Mouse (Mus musculus): ENCODE measurements around the gene Kat7. TPM values are rescaled to one million over a fixed set of nuclear protein-coding genes. Genes with fewer than 3 reads are reported as not detected.

Kat7 gene
- polyA plus RNA-seq, 1 experiment from 2014 or later: 30.7 TPM

DNA sequence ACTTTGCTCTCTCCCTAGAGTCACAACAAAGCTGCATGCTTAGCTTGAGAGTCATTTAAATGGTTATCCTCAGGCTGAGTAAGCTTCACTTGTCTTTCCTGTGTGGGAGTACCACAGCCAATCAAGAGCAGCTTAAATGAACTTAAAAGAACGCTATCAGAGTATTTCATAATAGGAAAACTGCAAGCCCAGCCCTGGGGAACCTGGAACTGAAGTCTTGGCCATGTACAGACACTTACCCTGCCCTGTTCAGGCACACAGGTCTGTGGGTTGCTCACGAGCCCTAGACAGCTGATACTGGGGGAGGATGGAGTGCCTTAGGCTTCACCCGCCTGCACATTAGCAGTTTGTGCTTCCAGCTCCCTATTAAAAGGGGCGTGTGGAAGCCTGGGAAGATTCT, 33.1 kb upstream of the Kat7 start:
- Histone ChIP-seq H3K4me3 (ENCODE audit: low read depth, low read length) (no peak overlapping the region), H3K36me3 (ENCODE audit: insufficient read depth, low read length) (0 out of 2 replicates have a peak, but pooled peaks cover 4% of the 10 kb centered on the region), H3K4me2 (replicated peaks; ENCODE audit: low read depth, low read length) (no peak overlapping the region), H3K9me3 (ENCODE audit: low read length) (no peaks in the 10 kb centered on the region), H3K4me1 (ENCODE audit: insufficient read depth, low read depth, low read length) (peaks cover 17% of the 10 kb centered on the region), H3K27ac (ENCODE audit: low read length) (peak overlapping the region; percentile 3), H3K27me3 (replicated peaks; ENCODE audit: insufficient read depth, low read length) (no peaks in the 10 kb centered on the region), H3K9ac (replicated peaks; ENCODE audit: low read depth) (no peak overlapping the region)
- peak; percentile 75 for ATAC-seq
- no peak for TF ChIP-seq EP300 (IDR thresholded peaks at IDR 0.05)
- TF ChIP-seq CTCF (IDR thresholded peaks at IDR 0.05): no peak
- peak; percentile 66 for DNase-seq (ENCODE audit: low spot score)
- 41% methylated on average over 4 of the region's 4 CpGs for WGBS

DNA sequence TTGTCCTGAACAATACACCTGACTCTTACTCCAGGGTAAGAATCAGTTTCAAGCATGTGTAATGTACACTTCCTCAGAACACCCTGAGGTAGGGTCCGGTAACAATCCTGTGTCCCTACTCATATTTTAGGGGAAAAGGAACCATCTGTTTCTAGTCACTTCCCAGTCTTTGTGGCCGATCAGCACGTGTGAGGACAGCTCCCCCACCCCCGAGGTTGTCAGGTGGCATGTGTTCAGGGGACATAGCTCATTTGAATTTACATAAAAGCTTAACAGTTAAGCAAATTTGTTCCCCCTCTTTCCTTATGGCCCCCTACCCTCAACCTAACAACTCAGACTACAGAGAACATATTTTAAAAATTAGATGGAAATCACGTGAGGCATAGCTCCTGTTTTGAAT, 30.6 kb upstream of the Kat7 start:
- Histone ChIP-seq H3K27me3 (replicated peaks; ENCODE audit: insufficient read depth, low read length) (no peaks in the 10 kb centered on the region), H3K9ac (replicated peaks; ENCODE audit: low read depth) (no peak overlapping the region), H3K4me2 (replicated peaks; ENCODE audit: low read depth, low read length) (no peak overlapping the region), H3K9me3 (ENCODE audit: low read length) (no peaks in the 10 kb centered on the region), H3K36me3 (ENCODE audit: insufficient read depth, low read length) (no peaks in the 10 kb centered on the region), H3K4me1 (ENCODE audit: insufficient read depth, low read depth, low read length) (peaks cover 17% of the 10 kb centered on the region), H3K27ac (ENCODE audit: low read length) (no peak overlapping the region), H3K4me3 (ENCODE audit: low read depth, low read length) (no peak overlapping the region)
- WGBS: 51% methylated on average over 5 of the region's 5 CpGs
- no peak for TF ChIP-seq EP300 (IDR thresholded peaks at IDR 0.05)
- TF ChIP-seq CTCF (IDR thresholded peaks at IDR 0.05): no peak
- DNase-seq (ENCODE audit: low spot score): no peak
- ATAC-seq: no peak

- Histone ChIP-seq H3K4me3 (ENCODE audit: low read depth, low read length) (no peak overlapping the region), H3K9ac (replicated peaks; ENCODE audit: low read depth) (no peak overlapping the region), H3K27ac (ENCODE audit: low read length) (no peak overlapping the region), H3K4me2 (replicated peaks; ENCODE audit: low read depth, low read length) (0 out of 2 replicates have a peak overlapping the region, but pooled peaks have one; percentile 6), H3K9me3 (ENCODE audit: low read length) (no peaks in the 10 kb centered on the region), H3K4me1 (ENCODE audit: insufficient read depth, low read depth, low read length) (peaks cover 17% of the 10 kb centered on the region), H3K36me3 (ENCODE audit: insufficient read depth, low read length) (no peaks in the 10 kb centered on the region), H3K27me3 (replicated peaks; ENCODE audit: insufficient read depth, low read length) (no peaks in the 10 kb centered on the region)
- DNase-seq (ENCODE audit: low spot score): no peak
- no peak for TF ChIP-seq EP300 (IDR thresholded peaks at IDR 0.05)
- no peak for TF ChIP-seq CTCF (IDR thresholded peaks at IDR 0.05)
- ATAC-seq: no peak
- WGBS: 45% methylated on average over 1 of the region's 1 CpGs
These were observed 30.2 kb upstream of the Kat7 start for GRCm38 (mm10) chr11:95340259-95340658.

- H3K9ac ChIP-seq (replicated peaks; ENCODE audit: low read depth): no peak overlapping the region
- no peaks in the 10 kb centered on the region for H3K27me3 ChIP-seq (replicated peaks; ENCODE audit: insufficient read depth, low read length)
- WGBS: 22% methylated on average over 14 of the region's 14 CpGs
- TF ChIP-seq CTCF (IDR thresholded peaks at IDR 0.05) (no peak), EP300 (IDR thresholded peaks at IDR 0.05) (no peak)
- H3K36me3 ChIP-seq (ENCODE audit: insufficient read depth, low read length): no peaks in the 10 kb centered on the region
- peak; percentile 33 for DNase-seq (ENCODE audit: low spot score)
- H3K4me1 ChIP-seq (ENCODE audit: insufficient read depth, low read depth, low read length): peaks cover 17% of the 10 kb centered on the region
- H3K27ac ChIP-seq (ENCODE audit: low read length): peak overlapping the region; percentile 28; the same call in 1 of the 2 replicates
- peak overlapping the region; percentile 92 for H3K4me2 ChIP-seq (replicated peaks; ENCODE audit: low read depth, low read length)
- H3K9me3 ChIP-seq (ENCODE audit: low read length): no peaks in the 10 kb centered on the region
- H3K4me3 ChIP-seq (ENCODE audit: low read depth, low read length): peak overlapping the region; percentile 77; the same call in 1 of the 2 replicates
- no peak for ATAC-seq
These were observed 29.5 kb upstream of the Kat7 start for GRCm38 (mm10) chr11:95339471-95340021.

GRCm38 (mm10) chr11:95337846-95338342, 27.8 kb upstream of the Kat7 start:
- Histone ChIP-seq H3K9ac (replicated peaks; ENCODE audit: low read depth) (peak overlapping the region; percentile 65; the same call in 1 of the 2 replicates), H3K4me3 (ENCODE audit: low read depth, low read length) (peak overlapping the region; percentile 77), H3K27me3 (replicated peaks; ENCODE audit: insufficient read depth, low read length) (no peaks in the 10 kb centered on the region), H3K4me1 (ENCODE audit: insufficient read depth, low read depth, low read length) (peaks cover 13% of the 10 kb centered on the region), H3K9me3 (ENCODE audit: low read length) (no peaks in the 10 kb centered on the region), H3K27ac (ENCODE audit: low read length) (peak overlapping the region; percentile 20; the same call in 1 of the 2 replicates), H3K36me3 (ENCODE audit: insufficient read depth, low read length) (no peaks in the 10 kb centered on the region), H3K4me2 (replicated peaks; ENCODE audit: low read depth, low read length) (peak overlapping the region; percentile 92)
- 21% methylated on average over 9 of the region's 9 CpGs for WGBS
- ATAC-seq: no peak
- DNase-seq (ENCODE audit: low spot score): peak; percentile 33
- TF ChIP-seq CTCF (IDR thresholded peaks at IDR 0.05): no peak
- no peak for TF ChIP-seq EP300 (IDR thresholded peaks at IDR 0.05)

- Histone ChIP-seq H3K36me3 (ENCODE audit: insufficient read depth, low read length) (no peaks in the 10 kb centered on the region), H3K4me2 (replicated peaks; ENCODE audit: low read depth, low read length) (peak overlapping the region; percentile 92), H3K27me3 (replicated peaks; ENCODE audit: insufficient read depth, low read length) (no peaks in the 10 kb centered on the region), H3K9me3 (ENCODE audit: low read length) (no peaks in the 10 kb centered on the region), H3K4me3 (ENCODE audit: low read depth, low read length) (peak overlapping the region; percentile 77), H3K27ac (ENCODE audit: low read length) (peak overlapping the region; percentile 86), H3K9ac (replicated peaks; ENCODE audit: low read depth) (peak overlapping the region; percentile 65), H3K4me1 (ENCODE audit: insufficient read depth, low read depth, low read length) (peaks cover 13% of the 10 kb centered on the region)
- DNase-seq (ENCODE audit: low spot score) (peak; percentile 88), ATAC-seq (peak; percentile 64)
- WGBS: under 1% methylated on average over 48 of the region's 50 CpGs
- TF ChIP-seq EP300 (IDR thresholded peaks at IDR 0.05): no peak
- TF ChIP-seq CTCF (IDR thresholded peaks at IDR 0.05): 0 out of 2 replicates have a peak, but pooled peaks have one; percentile 5
These were observed 27.2 kb upstream of the Kat7 start for GRCm38 (mm10) chr11:95337129-95337813.

Measured in lung, postnatal 0 days (tissue).